Mouse (Mus musculus): ENCODE data around the gene Alpk1. TPM values are rescaled to one million over a fixed set of nuclear protein-coding genes. Genes with fewer than 3 reads are reported as not detected.

The Alpk1 gene
- total RNA-seq, 2 experiments from 2014 or later, result 5.8 to 6.1 TPM

GRCm38 (mm10) chr3:127696541-127696940, 83.8 kb downstream of the Alpk1 start:
- DNase-seq (ENCODE audit: low spot score in 2 of 2), result no peak

- no peak for DNase-seq (ENCODE audit: low spot score in 2 of 2)
These were observed 85.2 kb downstream of the Alpk1 start for GRCm38 (mm10) chr3:127694802-127695771.

- no peak for DNase-seq (ENCODE audit: low spot score in 2 of 2)
These were observed 89.1 kb downstream of the Alpk1 start for GRCm38 (mm10) chr3:127691230-127691629.

GRCm38 (mm10) chr3:127679703-127680102, 100.6 kb downstream of the Alpk1 start:
- no peak for DNase-seq (ENCODE audit: low spot score in 2 of 2)

GRCm38 (mm10) chr3:127661646-127662531, 118.4 kb downstream of the Alpk1 start:
- no peak for DNase-seq (ENCODE audit: low spot score in 2 of 2)

- no peak for DNase-seq (ENCODE audit: low spot score in 2 of 2)
These were observed 119.6 kb downstream of the Alpk1 start for GRCm38 (mm10) chr3:127660712-127661111.

GRCm38 (mm10) chr3:127651742-127652653, 128.3 kb downstream of the Alpk1 start:
- no peak for DNase-seq (ENCODE audit: low spot score in 2 of 2)

GRCm38 (mm10) chr3:127646156-127646825, 134.0 kb downstream of the Alpk1 start:
- no peak for DNase-seq (ENCODE audit: low spot score in 2 of 2)

GRCm38 (mm10) chr3:127642211-127642610, 138.1 kb downstream of the Alpk1 start:
- DNase-seq (ENCODE audit: low spot score in 2 of 2), result no peak

- DNase-seq (ENCODE audit: low spot score in 2 of 2), result no peak
These were observed 139.3 kb downstream of the Alpk1 start for GRCm38 (mm10) chr3:127640762-127641700.

- DNase-seq (ENCODE audit: low spot score in 2 of 2), result no peak
These were observed 140.2 kb downstream of the Alpk1 start for GRCm38 (mm10) chr3:127639875-127640761.

- DNase-seq (ENCODE audit: low spot score in 2 of 2), result no peak
These were observed 145.4 kb downstream of the Alpk1 start for GRCm38 (mm10) chr3:127634984-127635349.

GRCm38 (mm10) chr3:127634101-127634983, 146.0 kb downstream of the Alpk1 start:
- peak; percentile 70 to 72 for DNase-seq (ENCODE audit: low spot score in 2 of 2)

GRCm38 (mm10) chr3:127633080-127634032, 147.0 kb downstream of the Alpk1 start, which contains the start of gene Neurog2:
Neurog2 (plus strand) TSS chr3:127633135.
- peak in 1 of 2 experiments; percentile 16 for DNase-seq (ENCODE audit: low spot score in 2 of 2)

GRCm38 (mm10) chr3:127632531-127632930, 147.8 kb downstream of the Alpk1 start:
- DNase-seq (ENCODE audit: low spot score in 2 of 2), result no peak

GRCm38 (mm10) chr3:127631582-127631981, 148.7 kb downstream of the Alpk1 start:
- DNase-seq (ENCODE audit: low spot score in 2 of 2), result no peak
